Mouse (Mus musculus): ENCODE results near the gene Esp8. TPM values are rescaled to one million over a fixed set of nuclear protein-coding genes. Genes with fewer than 3 reads are reported as not detected.
"Not testable (repeated sequence)": the region's sequence is repeated elsewhere in the genome, so short reads cannot be mapped to it uniquely, and the experiment has no call there.

Esp8 gene
- total RNA-seq (2021) (not detected), polyA plus RNA-seq (2012; rRNA removed) (not detected in 2 replicates)
- long read RNA-seq: 0 reads

DNA sequence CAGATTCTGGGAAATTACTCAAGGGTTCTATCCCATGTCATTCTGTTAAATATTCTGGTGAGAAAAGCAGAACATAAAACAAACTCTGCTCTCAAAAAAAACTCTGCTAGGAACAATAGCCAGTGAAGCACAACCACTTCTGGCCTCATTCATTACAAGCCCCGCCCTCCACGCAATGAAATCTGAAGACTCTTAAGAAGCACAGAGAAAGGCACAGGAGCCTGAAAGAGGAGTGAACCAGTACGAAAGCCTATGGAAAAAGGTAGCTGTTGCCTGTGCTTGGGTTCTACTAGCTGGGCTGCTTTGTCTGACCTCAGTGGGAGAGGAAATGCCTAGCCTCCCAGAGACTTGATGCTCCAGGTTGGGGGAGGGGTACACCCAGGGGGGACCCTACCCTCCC lies at the start of gene Esp8:
Gene Esp8, plus strand, starts transcription at position 205 of the 400 bp plus-strand sequence.
- DNase-seq: no peak

DNA sequence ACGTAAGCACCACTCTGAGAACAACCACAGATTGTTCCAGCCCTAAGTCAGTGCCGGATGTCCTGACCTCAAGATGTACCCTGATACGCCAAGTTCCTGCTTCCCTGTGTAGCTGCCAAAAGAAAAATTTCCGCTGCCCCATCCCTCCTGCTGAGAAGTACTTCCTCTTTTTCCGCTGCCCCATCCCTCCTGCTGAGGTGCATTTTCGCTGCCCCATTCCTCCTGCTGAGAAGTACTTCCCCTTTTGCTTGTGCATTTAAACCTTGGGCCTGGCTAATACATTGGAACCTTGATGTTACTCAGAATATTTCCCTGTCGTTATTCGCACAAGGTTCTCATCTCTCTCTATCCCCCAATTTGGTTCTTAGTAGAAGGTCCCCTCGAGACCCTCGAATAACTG lies 36.3 kb upstream of the Esp8 start:
- DNase-seq: not testable (repeated sequence)

DNA sequence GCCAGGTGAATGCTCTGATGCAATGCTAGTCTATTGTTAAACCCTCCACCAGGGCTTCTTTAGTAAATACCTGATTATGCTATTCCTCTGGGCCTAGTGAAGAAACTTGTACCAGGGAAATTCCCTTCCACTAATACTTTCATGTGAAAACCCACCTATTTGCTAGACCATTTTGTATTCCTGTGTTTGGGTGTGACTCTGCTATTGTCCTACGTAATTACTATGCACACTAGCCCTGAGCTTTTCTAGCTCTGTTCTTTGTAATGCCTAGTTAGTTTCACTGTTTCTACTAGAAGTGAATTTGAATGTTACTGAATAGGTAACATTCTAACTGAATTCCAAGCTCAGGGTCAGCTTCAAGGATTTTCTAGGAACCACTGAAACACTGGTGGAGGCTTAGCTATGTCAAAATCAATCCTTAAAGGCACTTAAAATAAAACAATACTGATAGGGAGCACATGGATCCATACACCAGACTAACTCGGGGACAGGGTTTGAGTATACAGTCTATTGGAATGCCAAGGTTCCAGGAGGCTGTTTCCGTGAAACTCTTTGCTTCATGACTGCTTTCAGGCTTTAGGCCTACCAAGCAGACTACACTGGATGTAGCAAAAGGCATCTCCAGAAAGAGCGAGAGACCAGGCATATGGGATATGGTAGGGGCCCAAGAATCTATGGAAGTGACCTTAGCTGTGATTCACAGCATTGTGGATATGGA lies 24.2 kb upstream of the Esp8 start:
- not testable (repeated sequence) for DNase-seq

DNA sequence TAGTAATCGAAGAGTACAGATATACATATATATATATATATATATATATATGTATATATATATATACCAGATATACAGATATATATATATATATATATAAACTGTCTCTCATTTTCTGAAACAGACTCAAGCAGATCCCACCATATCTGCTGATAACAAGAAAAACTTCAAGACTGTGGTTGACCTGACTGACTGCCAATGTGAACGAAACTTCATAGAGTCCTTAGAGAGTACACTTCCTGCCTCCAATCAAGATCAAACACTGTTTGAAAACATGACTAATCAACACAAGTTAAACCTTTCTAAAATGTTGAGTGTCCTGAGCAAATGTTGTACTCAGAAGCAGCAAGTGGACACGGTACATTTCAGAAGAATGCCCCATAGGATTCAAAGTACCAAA lies 10.0 kb downstream of the Esp8 start:
- no peak for DNase-seq

DNA sequence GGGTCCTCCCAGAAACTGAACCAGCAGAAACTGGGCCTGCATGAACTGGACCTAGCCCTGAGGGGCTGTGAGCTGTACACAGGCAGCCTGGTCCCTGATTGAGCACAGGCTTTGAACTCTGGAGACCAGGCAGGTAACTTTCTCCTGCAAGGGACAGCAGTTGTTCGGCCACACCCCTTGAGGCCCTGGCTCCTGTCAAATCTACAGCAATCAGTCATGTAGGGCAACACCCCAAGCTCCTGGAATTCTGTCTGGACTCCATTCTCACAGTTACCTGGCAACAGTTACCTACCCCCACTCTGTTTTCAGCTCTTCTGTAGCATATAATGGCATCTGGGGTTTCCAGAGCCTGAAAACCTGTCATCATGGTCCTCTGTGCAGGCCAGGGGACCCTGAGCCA lies 11.3 kb downstream of the Esp8 start:
- DNase-seq: no peak

DNA sequence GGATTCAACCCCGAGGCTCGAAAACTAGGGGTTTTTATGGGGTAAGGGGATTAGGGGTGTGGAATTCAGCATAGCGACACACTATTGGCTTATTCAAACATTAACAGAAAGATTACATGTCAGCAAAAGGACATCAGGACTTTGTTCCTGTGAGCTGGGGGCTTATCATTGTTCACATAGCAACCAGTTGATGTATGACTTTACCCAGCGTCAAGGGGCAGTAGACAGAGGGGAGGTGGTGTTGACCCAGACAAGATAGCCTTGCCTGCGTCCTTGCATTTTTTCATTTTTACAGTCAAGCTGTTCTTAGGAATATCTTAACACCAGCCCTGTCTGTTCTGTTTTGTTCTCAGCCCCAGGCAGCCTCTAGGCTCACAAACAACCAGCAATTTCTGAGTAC lies 27.2 kb downstream of the Esp8 start:
- DNase-seq: not testable (repeated sequence)

DNA sequence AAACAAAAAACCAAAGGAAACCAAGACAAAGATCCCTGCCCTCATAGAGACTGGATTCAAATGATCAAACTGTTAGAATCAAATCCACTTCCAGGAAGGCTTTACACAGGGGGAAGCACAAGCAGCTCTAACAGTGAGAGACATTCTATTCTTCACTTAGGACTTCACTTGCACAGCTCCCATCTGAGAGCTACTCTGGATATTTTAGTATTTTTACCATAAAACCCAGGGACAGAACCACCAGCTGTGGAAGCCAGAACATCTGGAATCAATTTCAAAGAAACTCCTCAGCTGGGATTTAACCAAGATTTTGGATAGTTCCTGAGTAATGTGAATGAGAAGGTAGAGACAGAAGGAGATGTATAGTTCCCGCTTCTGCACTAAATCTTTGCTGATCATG lies 33.6 kb downstream of the Esp8 start:
- no peak for DNase-seq

DNA sequence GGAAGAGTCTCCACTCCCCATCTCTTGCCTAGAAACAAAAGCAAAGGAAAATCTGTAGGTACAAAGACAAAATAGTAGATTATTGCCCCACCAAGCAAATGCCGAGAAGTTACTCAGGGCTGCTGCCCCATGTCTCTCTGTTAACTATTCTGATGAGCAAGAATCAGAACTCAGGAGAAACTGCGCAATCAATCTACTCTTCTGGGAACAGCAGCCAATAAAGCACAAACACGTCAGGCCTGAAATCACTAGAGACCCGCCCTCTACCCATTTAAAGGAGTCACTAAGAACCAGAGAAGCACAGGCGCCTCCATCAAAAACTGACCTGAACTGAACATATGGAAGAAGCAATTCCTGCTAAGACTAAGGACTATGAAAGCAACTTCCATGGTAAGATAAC lies 41.4 kb downstream of the Esp8 start, which contains the start of gene Esp6:
Gene Esp6, plus strand, starts transcription at position 301 of the 400 bp plus-strand sequence.
- no peak for DNase-seq

Other genes starting within 250 kb of the Esp8 start
- not detected for gene Crisp1, start 200.8 kb upstream of the Esp8 start, total RNA-seq (2021)
- gene Crisp1, start 200.8 kb upstream of the Esp8 start, polyA plus RNA-seq (2012; rRNA removed): not detected in 2 replicates
- gene Esp6, start 41.5 kb downstream of the Esp8 start, total RNA-seq (2021): not detected
- gene Esp6, start 41.5 kb downstream of the Esp8 start, polyA plus RNA-seq (2012; rRNA removed): not detected in 2 replicates
- gene Esp4, start 78.6 kb downstream of the Esp8 start, total RNA-seq (2021): not detected
- gene Esp4, start 78.6 kb downstream of the Esp8 start, polyA plus RNA-seq (2012; rRNA removed): not detected in 2 replicates
- gene Esp3, start 112.1 kb downstream of the Esp8 start, total RNA-seq (2021): not detected
- gene Esp3, start 112.1 kb downstream of the Esp8 start, polyA plus RNA-seq (2012; rRNA removed): not detected in 2 replicates
- not detected for gene Esp1, start 207.1 kb downstream of the Esp8 start, total RNA-seq (2021)
- gene Esp1, start 207.1 kb downstream of the Esp8 start, polyA plus RNA-seq (2012; rRNA removed): not detected in 2 replicates